Mouse (Mus musculus): Measurements from ENCODE around the gene Nt5c2. TPM values are rescaled to one million over a fixed set of nuclear protein-coding genes. Genes with fewer than 3 reads are reported as not detected.
"Not testable (repeated sequence)": the region's sequence is repeated elsewhere in the genome, so short reads cannot be mapped to it uniquely, and the experiment has no call there.

The Nt5c2 gene
- total and polyA plus RNA-seq, 2 experiments from 2014 or later = 64.1 to 81.8 TPM

GRCm38 (mm10) chr19:47009420-47009819 is 5.5 kb downstream of the Nt5c2 start:
- H3K27ac ChIP-seq (ENCODE audit: low read depth, low read length) = no peak overlapping the region
- H3K9me3 ChIP-seq (ENCODE audit: low read length) = no peaks in the 10 kb centered on the region
- ATAC-seq (ENCODE audit: low FRiP score) (no peak), DNase-seq (ENCODE audit: low spot score) (no peak)
- no peaks in the 10 kb centered on the region for H3K36me3 ChIP-seq (ENCODE audit: insufficient read depth, low read length)
- no peak overlapping the region for H3K4me2 ChIP-seq (ENCODE audit: low read depth, low read length, poor library complexity, severe bottlenecking)
- 0 out of 2 replicates have a peak, but pooled peaks cover 2% of the 10 kb centered on the region for H3K4me1 ChIP-seq (ENCODE audit: insufficient read depth, low read length)
- no peaks in the 10 kb centered on the region for H3K27me3 ChIP-seq (ENCODE audit: insufficient read depth, low read length)
- no peak overlapping the region for H3K9ac ChIP-seq (replicated peaks; ENCODE audit: low read length, poor library complexity, severe bottlenecking)
- no peak for TF ChIP-seq CTCF (IDR thresholded peaks at IDR 0.05)
- WGBS = 87% methylated on average over 7 of the region's 7 CpGs
- no peak overlapping the region for H3K4me3 ChIP-seq (ENCODE audit: low read depth, low read length)

- Histone ChIP-seq H3K27me3 (ENCODE audit: insufficient read depth, low read length) (no peaks in the 10 kb centered on the region), H3K9ac (replicated peaks; ENCODE audit: low read length, poor library complexity, severe bottlenecking) (no peak overlapping the region), H3K4me1 (ENCODE audit: insufficient read depth, low read length) (no peaks in the 10 kb centered on the region), H3K4me2 (ENCODE audit: low read depth, low read length, poor library complexity, severe bottlenecking) (no peak overlapping the region), H3K27ac (ENCODE audit: low read depth, low read length) (no peak overlapping the region), H3K4me3 (ENCODE audit: low read depth, low read length) (no peak overlapping the region), H3K9me3 (ENCODE audit: low read length) (no peaks in the 10 kb centered on the region), H3K36me3 (ENCODE audit: insufficient read depth, low read length) (no peaks in the 10 kb centered on the region)
- ATAC-seq (ENCODE audit: low FRiP score) = no peak
- DNase-seq (ENCODE audit: low spot score) = no peak
- 9% methylated on average over 4 of the region's 4 CpGs for WGBS
- no peak for TF ChIP-seq CTCF (IDR thresholded peaks at IDR 0.05)
Measured at GRCm38 (mm10) chr19:47006321-47006720, 8.6 kb downstream of the Nt5c2 start.

- 62% methylated on average over 5 of the region's 5 CpGs for WGBS
- Histone ChIP-seq H3K27me3 (ENCODE audit: insufficient read depth, low read length) (no peaks in the 10 kb centered on the region), H3K36me3 (ENCODE audit: insufficient read depth, low read length) (no peaks in the 10 kb centered on the region), H3K9me3 (ENCODE audit: low read length) (no peaks in the 10 kb centered on the region), H3K9ac (replicated peaks; ENCODE audit: low read length, poor library complexity, severe bottlenecking) (no peak overlapping the region), H3K4me2 (ENCODE audit: low read depth, low read length, poor library complexity, severe bottlenecking) (no peak overlapping the region), H3K4me3 (ENCODE audit: low read depth, low read length) (no peak overlapping the region), H3K4me1 (ENCODE audit: insufficient read depth, low read length) (no peaks in the 10 kb centered on the region), H3K27ac (ENCODE audit: low read depth, low read length) (no peak overlapping the region)
- DNase-seq (ENCODE audit: low spot score) = no peak
- TF ChIP-seq CTCF (IDR thresholded peaks at IDR 0.05) = no peak
- no peak for ATAC-seq (ENCODE audit: low FRiP score)
Measured at GRCm38 (mm10) chr19:47005873-47006272, 9.1 kb downstream of the Nt5c2 start.

GRCm38 (mm10) chr19:47003742-47004511 is 11.0 kb downstream of the Nt5c2 start:
- no peaks in the 10 kb centered on the region for H3K27me3 ChIP-seq (ENCODE audit: insufficient read depth, low read length)
- H3K4me1 ChIP-seq (ENCODE audit: insufficient read depth, low read length) = no peaks in the 10 kb centered on the region
- H3K36me3 ChIP-seq (ENCODE audit: insufficient read depth, low read length) = no peaks in the 10 kb centered on the region
- H3K9ac ChIP-seq (replicated peaks; ENCODE audit: low read length, poor library complexity, severe bottlenecking) = no peak overlapping the region
- WGBS = 85% methylated on average over 6 of the region's 6 CpGs
- no peak for TF ChIP-seq CTCF (IDR thresholded peaks at IDR 0.05)
- H3K27ac ChIP-seq (ENCODE audit: low read depth, low read length) = no peak overlapping the region
- no peak overlapping the region for H3K4me2 ChIP-seq (ENCODE audit: low read depth, low read length, poor library complexity, severe bottlenecking)
- H3K9me3 ChIP-seq (ENCODE audit: low read length) = no peaks in the 10 kb centered on the region
- DNase-seq (ENCODE audit: low spot score) (no peak), ATAC-seq (ENCODE audit: low FRiP score) (no peak)
- no peak overlapping the region for H3K4me3 ChIP-seq (ENCODE audit: low read depth, low read length)

GRCm38 (mm10) chr19:47000357-47000756 is 14.6 kb downstream of the Nt5c2 start:
- not testable (repeated sequence) for ATAC-seq (ENCODE audit: low FRiP score); H3K4me3 ChIP-seq (ENCODE audit: low read depth, low read length); H3K4me1 ChIP-seq (ENCODE audit: insufficient read depth, low read length); H3K9ac ChIP-seq (replicated peaks; ENCODE audit: low read length, poor library complexity, severe bottlenecking); H3K36me3 ChIP-seq (ENCODE audit: insufficient read depth, low read length); DNase-seq (ENCODE audit: low spot score); H3K27ac ChIP-seq (ENCODE audit: low read depth, low read length); H3K27me3 ChIP-seq (ENCODE audit: insufficient read depth, low read length); H3K4me2 ChIP-seq (ENCODE audit: low read depth, low read length, poor library complexity, severe bottlenecking); H3K9me3 ChIP-seq (ENCODE audit: low read length)
- 80% methylated on average over 2 of the region's 3 CpGs for WGBS

- 84% methylated on average over 6 of the region's 6 CpGs for WGBS
- Histone ChIP-seq H3K4me3 (ENCODE audit: low read depth, low read length) (no peak overlapping the region), H3K9me3 (ENCODE audit: low read length) (no peaks in the 10 kb centered on the region), H3K4me2 (ENCODE audit: low read depth, low read length, poor library complexity, severe bottlenecking) (no peak overlapping the region), H3K36me3 (ENCODE audit: insufficient read depth, low read length) (no peaks in the 10 kb centered on the region), H3K27me3 (ENCODE audit: insufficient read depth, low read length) (no peaks in the 10 kb centered on the region), H3K4me1 (ENCODE audit: insufficient read depth, low read length) (no peaks in the 10 kb centered on the region), H3K27ac (ENCODE audit: low read depth, low read length) (no peak overlapping the region), H3K9ac (replicated peaks; ENCODE audit: low read length, poor library complexity, severe bottlenecking) (no peak overlapping the region)
- TF ChIP-seq CTCF (IDR thresholded peaks at IDR 0.05) = no peak
- DNase-seq (ENCODE audit: low spot score) (no peak), ATAC-seq (ENCODE audit: low FRiP score) (no peak)
Measured at GRCm38 (mm10) chr19:46999753-47000152, 15.2 kb downstream of the Nt5c2 start.

All from midbrain, postnatal 0 days (tissue).